9 mouse cellular contexts compared by ENCODE assay signal in genomic region chr8:79374410-79374809, GRCm38 (mm10). TPM values are rescaled to one million over a fixed set of nuclear protein-coding genes. Genes with fewer than 3 reads are reported as not detected.
DNase-seq lines count a peak whose midpoint lies in the region; ATAC-seq and TF ChIP-seq lines count a peak whose summit lies in the region.
"Had no signal": no experiment of that assay in that cellular context is flagged by ENCODE, and none has a peak within 500 bp of the region (broad histone marks: within the 10 kb centered on the region; RNA-seq: fewer than 3 reads in every experiment).

No protein-coding gene starts in this region.

- intact Hi-C loops in left cerebral cortex, adult 2 months (cut with DNase I): no loop called here

- peaks cover 3% of the 10 kb centered on the region for H3K36me3 ChIP-seq in hindbrain, embryonic 16.5 days (ENCODE audit: control insufficient read depth, insufficient read depth, low read length)
- H3K36me3 ChIP-seq in hindbrain, embryonic 14.5 days (replicated peaks; ENCODE audit: control insufficient read depth, insufficient read depth): peaks cover 34% of the 10 kb centered on the region
- H3K36me3 ChIP-seq in G1E (replicated peaks): no peaks in the 10 kb centered on the region
- peaks cover 12% of the 10 kb centered on the region; the same call in 1 of the 2 replicates for H3K36me3 ChIP-seq in intestine, postnatal 0 days (ENCODE audit: control insufficient read depth, insufficient read depth)

- no peaks in the 10 kb centered on the region for H3K27me3 ChIP-seq in hindbrain, embryonic 16.5 days (replicated peaks; ENCODE audit: control insufficient read depth, insufficient read depth, low read length)
- H3K27me3 ChIP-seq in hindbrain, embryonic 14.5 days (ENCODE audit: control insufficient read depth, insufficient read depth, low read length): no peaks in the 10 kb centered on the region
- H3K27me3 ChIP-seq in G1E (ENCODE audit: insufficient read depth, low read length): peaks cover 13% of the 10 kb centered on the region
- H3K27me3 ChIP-seq in intestine, postnatal 0 days (replicated peaks; ENCODE audit: control insufficient read depth, insufficient read depth, low read length): no peaks in the 10 kb centered on the region
- H3K27me3 ChIP-seq: midbrain, embryonic 12.5 days had no signal

- ATAC-seq in hindbrain, embryonic 16.5 days: peak; percentile 28; the same call in 1 of the 2 replicates
- ATAC-seq in hindbrain, embryonic 14.5 days (ENCODE audit: low FRiP score): no peak
- ATAC-seq in G1E (ENCODE audit: extremely low read depth, insufficient number of reproducible peaks, low FRiP score, poor library complexity, severe bottlenecking): no peak
- ATAC-seq in intestine, postnatal 0 days: no peak

- no peaks in the 10 kb centered on the region for H3K9me3 ChIP-seq in hindbrain, embryonic 16.5 days (ENCODE audit: control insufficient read depth, low read length)
- no peaks in the 10 kb centered on the region for H3K9me3 ChIP-seq in hindbrain, embryonic 14.5 days (ENCODE audit: control insufficient read depth, low read length)
- no peaks in the 10 kb centered on the region for H3K9me3 ChIP-seq in G1E (replicated peaks)
- H3K9me3 ChIP-seq in intestine, postnatal 0 days (ENCODE audit: control insufficient read depth): no peaks in the 10 kb centered on the region
- H3K9me3 ChIP-seq: midbrain, embryonic 12.5 days had no signal

- no peak overlapping the region for H3K27ac ChIP-seq in hindbrain, embryonic 16.5 days (ENCODE audit: low read depth, low read length)
- no peak overlapping the region for H3K27ac ChIP-seq in hindbrain, embryonic 14.5 days
- peak overlapping the region; percentile 91 for H3K27ac ChIP-seq in intestine, postnatal 0 days (ENCODE audit: low read depth, low read length)
- H3K27ac ChIP-seq in left cerebral cortex, adult 2 months: no peak overlapping the region
- H3K27ac ChIP-seq: midbrain, embryonic 12.5 days had no signal

- DNase-seq in hindbrain, embryonic 14.5 days (ENCODE audit: low spot score): no peak
- no peak for DNase-seq in G1E (ENCODE audit: low spot score)
- peak; percentile 61 to 72 for DNase-seq in cerebellum, postnatal 14 days
- DNase-seq in right cerebral cortex, adult 2 months (ENCODE audit: low spot score in 2 of 2): no peak
- DNase-seq in left cerebral cortex, adult 2 months (ENCODE audit: extremely low spot score in 1 of 2, low spot score in 2 of 2): no peak
- DNase-seq in urinary bladder, postnatal 10 days (ENCODE audit: low spot score): no peak

- no peak overlapping the region for H3K4me2 ChIP-seq in hindbrain, embryonic 16.5 days (ENCODE audit: low read length)
- no peak overlapping the region for H3K4me2 ChIP-seq in hindbrain, embryonic 14.5 days (replicated peaks)
- peak overlapping the region; percentile 58 for H3K4me2 ChIP-seq in intestine, postnatal 0 days (replicated peaks; ENCODE audit: low read depth)
- H3K4me2 ChIP-seq: midbrain, embryonic 12.5 days had no signal

- WGBS in hindbrain, embryonic 16.5 days: 54% methylated on average over 5 of the region's 5 CpGs
- 76% methylated on average over 5 of the region's 5 CpGs for WGBS in hindbrain, embryonic 14.5 days
- 32% methylated on average over 5 of the region's 5 CpGs for WGBS in intestine, postnatal 0 days

- no peak overlapping the region for H3K9ac ChIP-seq in hindbrain, embryonic 16.5 days (ENCODE audit: low read depth, low read length)
- no peak overlapping the region for H3K9ac ChIP-seq in hindbrain, embryonic 14.5 days
- H3K9ac ChIP-seq in intestine, postnatal 0 days (ENCODE audit: low read depth, low read length): 0 out of 2 replicates have a peak overlapping the region, but pooled peaks have one; percentile 50
- H3K9ac ChIP-seq: midbrain, embryonic 12.5 days had no signal

- H3K4me3 ChIP-seq in hindbrain, embryonic 16.5 days (ENCODE audit: low read length): no peak overlapping the region
- H3K4me3 ChIP-seq in hindbrain, embryonic 14.5 days (replicated peaks; ENCODE audit: low read length): no peak overlapping the region
- H3K4me3 ChIP-seq in G1E (ENCODE audit: low read depth, low read length): peak overlapping the region; percentile 54; the same call in 1 of the 2 replicates
- H3K4me3 ChIP-seq in intestine, postnatal 0 days (ENCODE audit: low read depth, low read length): no peak overlapping the region
- no peak overlapping the region for H3K4me3 ChIP-seq in left cerebral cortex, adult 2 months
- H3K4me3 ChIP-seq: midbrain, embryonic 12.5 days had no signal

- peaks cover 11% of the 10 kb centered on the region for H3K4me1 ChIP-seq in hindbrain, embryonic 16.5 days (ENCODE audit: control insufficient read depth, insufficient read depth, low read depth, low read length)
- peaks cover 14% of the 10 kb centered on the region; the same call in 1 of the 2 replicates for H3K4me1 ChIP-seq in hindbrain, embryonic 14.5 days (replicated peaks; ENCODE audit: control insufficient read depth, insufficient read depth, low read length)
- peaks cover 64% of the 10 kb centered on the region for H3K4me1 ChIP-seq in G1E (ENCODE audit: insufficient read depth, low read depth, low read length)
- H3K4me1 ChIP-seq in intestine, postnatal 0 days (replicated peaks; ENCODE audit: control insufficient read depth, insufficient read depth, low read length): peaks cover 22% of the 10 kb centered on the region

- no peak for TF ChIP-seq CTCF in G1E (IDR thresholded peaks at IDR 0.05; ENCODE audit: low read depth, low read length)
- TF ChIP-seq CTCF in intestine, postnatal 0 days (IDR thresholded peaks at IDR 0.05; ENCODE audit: low read depth): no peak
- TF ChIP-seq CTCF in left cerebral cortex, adult 2 months (IDR thresholded peaks at IDR 0.05): no peak

RNA-seq across cellular contexts. Expression of gene Smad1, which starts 24.9 kb away (rescaled TPM):
- 55.2 and 62.3 TPM in 2 replicates for polyA plus RNA-seq in hindbrain, embryonic 16.5 days (2015; fragmentation: Nextera tagmentation; extraction: Ambion mirVana)
- 75.5 and 84.3 TPM in 2 replicates for polyA plus RNA-seq in hindbrain, embryonic 14.5 days (2014; fragmentation: Nextera tagmentation; extraction: Ambion mirVana)
- total RNA-seq in G1E (2014; fragmentation: Nextera tagmentation) (2.0 and 2.9 TPM in 2 replicates), G1E (2017) (1.2 and 2.1 TPM in 2 replicates)
- 1.5 and 2.0 TPM in 2 replicates for polyA plus RNA-seq in G1E (2012)
- polyA plus RNA-seq in intestine, postnatal 0 days (2015; fragmentation: Nextera tagmentation; extraction: Ambion mirVana): 27.3 and 27.4 TPM in 2 replicates
- 10 to 100 TPM; 30.8 to 32.9 TPM for total RNA-seq in left cerebral cortex, adult 2 months (2021)

Comparison
In these comparisons a context has a peak if more than half of its experiments do, and no peak if none do; other contexts are left out.
1. DNase-seq: peak in cerebellum, postnatal 14 days (2 of 2); none in hindbrain, embryonic 14.5 days (single experiment), G1E (single experiment), right cerebral cortex, adult 2 months (0 of 2), left cerebral cortex, adult 2 months (0 of 2) and urinary bladder, postnatal 10 days (single experiment).